Mouse (Mus musculus) CH12.LX (cell line): ENCODE measurements at regions not wholly inside any gene's neighbourhood (a gene's known extent, or its start where the extent isn't known, plus 50 kb on each side); places are given as distances from the start of the nearest gene placed in this dataset.

ENCODE experiments used
- CHD2 ChIP-seq: IDR thresholded peaks from 2 replicates; pipeline ENCODE4 v1.6.1; 2011; ENCODE audit warnings: low read length, improper control_type of control experiment
- CTCF ChIP-seq, 2 experiments: IDR thresholded peaks in 1 of 2; conservative IDR thresholded peaks in 1 of 2; 2 replicates each; pipeline ENCODE4 v1.5.1; 2011 to 2012; ENCODE audit warnings: low read depth in 2 of 2, low read length in 2 of 2, improper control_type of control experiment in 1 of 2, inconsistent platforms in 1 of 2, mild to moderate bottlenecking in 1 of 2, moderate library complexity in 1 of 2
- MAZ ChIP-seq: IDR thresholded peaks from 2 replicates; pipeline ENCODE4 v1.6.1; 2012; ENCODE audit warnings: low read depth, mild to moderate bottlenecking, inconsistent platforms, low read length, improper control_type of control experiment, moderate library complexity
- NELFE ChIP-seq: IDR thresholded peaks from 2 replicates; pipeline ENCODE4 v1.6.1; 2011; ENCODE audit warnings: low read depth, low read length, improper control_type of control experiment
- POLR2A ChIP-seq: IDR thresholded peaks from 2 replicates; pipeline ENCODE4 v1.6.1; 2011; ENCODE audit warnings: low read depth, mild to moderate bottlenecking, improper control_type of control experiment, low read length
- RAD21 ChIP-seq: IDR thresholded peaks from 2 replicates; pipeline ENCODE4 v1.6.1; 2011; ENCODE audit warnings: low read depth, mild to moderate bottlenecking, low read length, improper control_type of control experiment, moderate library complexity
- USF1 ChIP-seq: IDR thresholded peaks from 2 replicates; pipeline ENCODE4 v1.6.1; 2014; ENCODE audit warnings: low read depth, mild to moderate bottlenecking, inconsistent platforms, low read length, improper control_type of control experiment

DNA sequence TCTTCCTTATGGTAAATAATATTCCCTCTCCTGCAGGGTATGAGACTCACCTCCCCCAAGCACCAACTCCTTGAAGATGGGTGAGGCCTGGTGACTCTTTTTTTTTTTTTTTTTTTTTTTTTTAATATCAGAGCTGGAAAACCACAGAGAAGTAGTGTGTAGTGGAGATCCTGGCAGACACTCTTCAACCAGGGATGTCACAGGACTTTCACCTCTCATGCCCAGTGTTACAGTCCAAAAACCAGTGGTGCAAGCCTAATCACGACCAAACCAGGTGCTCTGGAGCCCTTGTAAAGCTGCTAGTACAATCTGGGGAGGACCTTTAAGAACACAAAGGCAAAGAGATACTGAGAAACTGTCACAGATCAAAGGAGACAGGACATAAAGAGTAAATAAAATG, 157.3 kb downstream of the Impad1 start:
- TF ChIP-seq USF1 (no peak), NELFE (no peak), CHD2 (no peak), RAD21 (no peak), CTCF (conservative IDR thresholded peaks at IDR 0.05 in 1 of 2, IDR thresholded peaks at IDR 0.05 in 1 of 2; ENCODE audit: low read depth in 2 of 2, low read length in 2 of 2) (no peak), MAZ (no peak), POLR2A (no peak)
